Mouse (Mus musculus): Measurements from ENCODE around the gene Zfp935. TPM values are rescaled to one million over a fixed set of nuclear protein-coding genes. Genes with fewer than 3 reads are reported as not detected.
"Not testable (repeated sequence)": the region's sequence is repeated elsewhere in the genome, so short reads cannot be mapped to it uniquely, and the experiment has no call there.

Gene Zfp935
- polyA plus RNA-seq (2014; fragmentation: Nextera tagmentation; extraction: Ambion mirVana), result not detected in 2 replicates

DNA sequence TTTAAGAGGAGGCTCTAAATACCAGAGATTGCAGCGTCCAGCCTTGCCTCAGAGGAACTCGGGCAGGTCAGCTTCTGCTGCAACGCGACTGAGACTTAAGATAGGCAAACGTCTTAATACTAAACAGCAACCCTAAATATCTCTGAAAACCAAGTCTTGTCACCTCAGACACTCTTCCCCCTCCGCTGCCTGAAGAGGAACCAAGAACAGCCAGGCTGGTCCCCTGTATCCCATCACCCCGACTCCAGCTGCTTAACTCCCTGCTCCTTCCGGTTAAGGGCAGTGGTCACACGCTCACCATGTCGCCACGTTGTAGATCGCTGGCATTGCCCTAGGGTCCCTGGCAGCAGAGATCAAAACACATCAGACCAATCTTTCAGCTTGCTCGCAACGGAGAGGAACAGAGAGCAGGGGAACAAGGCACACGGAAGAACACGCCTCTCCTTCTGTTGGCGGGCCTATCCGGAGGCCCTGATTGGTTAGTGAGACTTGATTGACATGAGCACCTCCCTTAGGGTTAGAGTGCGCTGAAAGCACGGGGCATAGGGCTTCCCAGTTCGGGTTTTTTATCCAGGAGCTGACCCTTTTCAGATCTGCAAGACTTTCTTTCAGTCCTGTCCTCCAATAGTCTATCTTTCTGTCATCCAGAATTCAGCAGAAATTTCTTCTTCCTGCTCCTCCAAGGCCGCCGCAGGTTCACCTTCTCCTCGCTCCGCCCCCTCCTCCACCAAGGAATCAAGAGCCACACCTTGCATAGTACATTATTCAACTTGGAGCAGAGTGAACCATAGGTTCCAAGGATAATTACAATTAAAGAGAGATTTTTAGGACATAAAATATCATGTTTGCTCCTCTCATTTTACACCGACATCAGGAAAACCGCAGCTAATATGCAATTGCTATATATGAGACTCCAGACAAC is at the start of gene Zfp935:
TSS of gene Zfp935 (minus strand) at position 323 of the 922 bp plus-strand sequence.
- H3K9ac ChIP-seq (ENCODE audit: low read length), result peak within 1 kb of the TSS; percentile 54
- not testable (repeated sequence) for H3K4me1 ChIP-seq (ENCODE audit: control insufficient read depth, insufficient read depth, low read length); H3K9me3 ChIP-seq (replicated peaks; ENCODE audit: control insufficient read depth, low read length); H3K27me3 ChIP-seq (replicated peaks; ENCODE audit: control insufficient read depth, insufficient read depth, low read length); H3K27ac ChIP-seq (ENCODE audit: low read depth, low read length); H3K36me3 ChIP-seq (ENCODE audit: control insufficient read depth, insufficient read depth, low read length)
- peak within 1 kb of the TSS; percentile 37; the same call in 1 of the 2 replicates for H3K4me2 ChIP-seq (ENCODE audit: low read length)
- 2% methylated on average over 25 of the region's 27 CpGs for WGBS
- peak within 1 kb of the TSS; percentile 35 for H3K4me3 ChIP-seq (ENCODE audit: low read depth, low read length)
- ATAC-seq (peak; percentile 48; the same call in 1 of the 2 replicates), DNase-seq (ENCODE audit: low spot score) (peak; percentile 4)

DNA sequence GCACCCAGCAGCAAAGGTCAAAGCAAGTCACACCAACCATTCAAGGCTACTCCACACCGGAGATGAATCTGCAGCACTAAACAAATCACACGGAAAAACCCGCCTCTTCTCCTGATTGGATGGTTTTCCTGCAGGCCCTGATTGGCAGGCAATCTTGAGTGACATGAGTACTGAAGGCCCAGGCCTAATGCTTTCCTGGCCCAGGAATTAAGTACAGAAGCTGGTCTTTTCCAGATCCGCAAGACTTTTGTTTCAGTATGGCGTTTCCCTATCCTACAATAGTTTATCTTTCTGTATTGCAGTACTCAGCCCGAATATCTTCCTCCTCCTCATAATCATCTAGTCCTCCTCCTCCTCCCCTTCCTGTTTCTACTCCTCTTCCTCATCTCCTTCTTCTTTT is 12.8 kb upstream of the Zfp935 start, which contains the start of gene Zfp934:
TSS of gene Zfp934 (minus strand) at position 101 of the 400 bp plus-strand sequence.
- not testable (repeated sequence) for H3K9me3 ChIP-seq (replicated peaks; ENCODE audit: control insufficient read depth, low read length); H3K27me3 ChIP-seq (replicated peaks; ENCODE audit: control insufficient read depth, insufficient read depth, low read length); DNase-seq (ENCODE audit: low spot score); H3K9ac ChIP-seq (ENCODE audit: low read length); H3K4me3 ChIP-seq (ENCODE audit: low read depth, low read length); H3K4me2 ChIP-seq (ENCODE audit: low read length); ATAC-seq; H3K36me3 ChIP-seq (ENCODE audit: control insufficient read depth, insufficient read depth, low read length); H3K4me1 ChIP-seq (ENCODE audit: control insufficient read depth, insufficient read depth, low read length); H3K27ac ChIP-seq (ENCODE audit: low read depth, low read length)
- 90% methylated on average over 3 of the region's 6 CpGs for WGBS

DNA sequence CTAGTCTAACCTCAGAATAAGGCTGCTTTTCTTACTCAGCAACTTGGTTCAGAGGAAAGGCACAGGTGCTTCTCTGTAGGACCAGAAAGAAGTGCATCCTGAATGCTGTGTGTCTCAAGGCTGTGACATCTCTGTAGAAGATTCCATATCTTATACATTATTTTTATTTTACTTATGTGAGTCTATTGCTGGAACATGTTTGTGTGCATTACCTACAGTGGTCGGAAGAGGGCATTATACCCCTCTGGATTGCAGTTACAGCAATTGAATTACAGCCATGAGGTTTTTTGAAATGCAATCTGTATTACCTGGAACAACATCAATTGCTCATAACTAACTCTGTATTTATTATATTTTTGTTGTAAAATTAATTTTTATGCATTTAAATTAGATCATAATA is 3.4 kb upstream of the Zfp935 start:
- not testable (repeated sequence) for H3K9me3 ChIP-seq (replicated peaks; ENCODE audit: control insufficient read depth, low read length); H3K4me1 ChIP-seq (ENCODE audit: control insufficient read depth, insufficient read depth, low read length); H3K27me3 ChIP-seq (replicated peaks; ENCODE audit: control insufficient read depth, insufficient read depth, low read length); H3K4me2 ChIP-seq (ENCODE audit: low read length); H3K36me3 ChIP-seq (ENCODE audit: control insufficient read depth, insufficient read depth, low read length); H3K9ac ChIP-seq (ENCODE audit: low read length); H3K27ac ChIP-seq (ENCODE audit: low read depth, low read length); H3K4me3 ChIP-seq (ENCODE audit: low read depth, low read length); ATAC-seq; DNase-seq (ENCODE audit: low spot score)
- WGBS, result 30% methylated on average over 1 of the region's 1 CpGs

DNA sequence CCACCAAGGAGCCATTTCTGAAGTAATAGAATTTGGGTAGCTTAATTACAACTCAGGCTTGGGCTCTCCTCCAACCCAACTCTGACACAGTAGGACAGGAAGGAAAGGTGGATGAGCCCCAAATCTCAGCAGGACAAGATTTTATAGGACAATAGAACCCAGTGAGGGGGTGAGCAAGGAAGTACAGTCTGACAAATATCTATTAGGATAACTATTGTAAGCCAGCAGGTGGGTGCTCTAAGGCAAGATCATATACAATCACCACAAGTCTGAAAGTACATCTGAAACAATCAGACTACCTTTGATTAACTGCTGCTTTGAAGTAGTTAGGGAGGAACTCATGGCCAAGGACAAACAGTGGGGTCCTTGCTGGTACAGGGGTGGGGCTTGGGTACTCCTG is 28.2 kb downstream of the Zfp935 start:
- H3K36me3 ChIP-seq (ENCODE audit: control insufficient read depth, insufficient read depth, low read length); H3K27me3 ChIP-seq (replicated peaks; ENCODE audit: control insufficient read depth, insufficient read depth, low read length); H3K4me1 ChIP-seq (ENCODE audit: control insufficient read depth, insufficient read depth, low read length); H3K9me3 ChIP-seq (replicated peaks; ENCODE audit: control insufficient read depth, low read length); H3K9ac ChIP-seq (ENCODE audit: low read length); H3K27ac ChIP-seq (ENCODE audit: low read depth, low read length); DNase-seq (ENCODE audit: low spot score); H3K4me3 ChIP-seq (ENCODE audit: low read depth, low read length); ATAC-seq; H3K4me2 ChIP-seq (ENCODE audit: low read length): not testable (repeated sequence)

DNA sequence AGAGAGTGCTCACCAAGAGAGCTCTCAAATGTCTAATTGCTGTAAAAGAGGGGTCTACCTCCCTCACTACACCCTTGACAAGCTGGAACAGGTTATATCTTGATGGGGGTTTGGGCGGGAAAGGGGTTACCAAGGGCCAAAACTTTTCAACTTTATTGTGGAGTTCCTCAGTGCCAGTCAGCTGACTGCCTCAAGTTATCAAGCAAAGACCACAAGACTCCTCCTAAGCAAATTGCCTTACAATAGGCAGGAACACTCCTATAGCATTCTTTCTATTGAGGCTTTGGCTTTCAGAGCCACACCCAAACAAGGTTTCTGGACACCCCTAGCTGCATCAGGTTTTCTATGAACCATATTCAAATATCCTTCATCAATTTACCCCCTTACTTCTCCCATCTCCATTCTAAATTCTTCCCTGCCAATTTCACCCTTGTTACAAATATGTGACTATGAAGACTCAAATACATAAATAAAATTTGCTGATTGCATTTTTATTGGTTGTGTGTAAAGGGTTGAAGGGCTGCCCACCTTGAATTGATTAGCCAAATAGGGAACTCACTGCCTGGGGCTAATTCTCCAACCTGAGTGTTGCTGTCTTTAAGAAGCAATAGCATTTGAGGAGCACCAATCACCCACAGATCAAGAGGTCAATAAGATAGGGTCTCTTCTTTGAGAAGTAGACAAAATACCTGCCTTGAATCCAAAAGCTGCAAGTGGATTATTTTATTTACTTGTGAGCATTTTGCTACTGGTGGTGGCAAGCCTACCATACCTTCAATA is 47.5 kb downstream of the Zfp935 start:
- not testable (repeated sequence) for H3K27ac ChIP-seq (ENCODE audit: low read depth, low read length); ATAC-seq

DNA sequence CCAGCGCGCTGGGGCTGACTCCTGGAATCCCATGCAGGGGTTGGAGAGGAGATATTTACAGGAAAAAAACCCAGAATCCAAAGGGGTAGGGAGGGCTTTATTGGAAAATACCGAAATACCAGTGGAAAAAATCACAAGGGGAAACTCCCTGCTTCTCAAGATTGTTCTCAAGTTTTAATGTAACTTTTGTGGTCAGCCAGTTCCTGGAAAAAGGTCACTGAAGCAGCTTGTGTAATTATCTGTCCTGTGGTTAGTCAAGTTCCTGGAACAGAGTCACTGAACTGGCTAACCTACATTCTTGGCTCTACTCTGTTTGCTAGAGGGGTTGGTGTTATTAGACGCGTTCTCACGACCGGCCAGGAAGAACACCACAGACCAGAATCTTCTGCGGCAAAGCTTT is 85.7 kb downstream of the Zfp935 start:
- DNase-seq (ENCODE audit: low spot score); H3K27ac ChIP-seq (ENCODE audit: low read depth, low read length); H3K4me1 ChIP-seq (ENCODE audit: control insufficient read depth, insufficient read depth, low read length); H3K36me3 ChIP-seq (ENCODE audit: control insufficient read depth, insufficient read depth, low read length); H3K4me2 ChIP-seq (ENCODE audit: low read length); H3K4me3 ChIP-seq (ENCODE audit: low read depth, low read length); H3K9ac ChIP-seq (ENCODE audit: low read length); ATAC-seq; H3K27me3 ChIP-seq (replicated peaks; ENCODE audit: control insufficient read depth, insufficient read depth, low read length); H3K9me3 ChIP-seq (replicated peaks; ENCODE audit: control insufficient read depth, low read length): not testable (repeated sequence)
- WGBS, result 91% methylated on average over 8 of the region's 8 CpGs

More for the DNA sequence above, 47.5 kb downstream of the Zfp935 start:
- H3K9me3 ChIP-seq (replicated peaks; ENCODE audit: control insufficient read depth, low read length); H3K27me3 ChIP-seq (replicated peaks; ENCODE audit: control insufficient read depth, insufficient read depth, low read length); H3K9ac ChIP-seq (ENCODE audit: low read length); H3K4me3 ChIP-seq (ENCODE audit: low read depth, low read length); H3K4me1 ChIP-seq (ENCODE audit: control insufficient read depth, insufficient read depth, low read length); DNase-seq (ENCODE audit: low spot score); H3K4me2 ChIP-seq (ENCODE audit: low read length); H3K36me3 ChIP-seq (ENCODE audit: control insufficient read depth, insufficient read depth, low read length): not testable (repeated sequence)
- WGBS, result 86% methylated on average over 1 of the region's 1 CpGs

DNA sequence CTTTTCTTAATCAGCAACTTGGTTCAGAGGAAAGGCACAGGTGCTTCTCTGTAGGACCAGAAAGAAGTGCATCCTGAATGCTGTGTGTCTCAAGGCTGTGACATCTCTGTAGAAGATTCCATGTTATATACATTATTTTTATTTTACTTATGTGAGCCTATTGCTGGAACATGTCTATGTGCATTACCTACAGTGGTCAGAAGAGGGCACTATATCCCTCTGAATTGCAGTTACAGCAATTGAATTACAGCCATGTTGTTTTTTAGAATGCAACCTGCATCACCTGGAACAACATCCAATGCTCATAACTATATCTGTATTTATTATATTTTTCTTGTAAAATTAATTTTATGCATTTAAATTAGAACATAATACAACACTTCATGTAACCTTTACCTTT is 88.4 kb downstream of the Zfp935 start:
- DNase-seq (ENCODE audit: low spot score), result peak; percentile 51
- H3K9me3 ChIP-seq (replicated peaks; ENCODE audit: control insufficient read depth, low read length); H3K4me1 ChIP-seq (ENCODE audit: control insufficient read depth, insufficient read depth, low read length); H3K4me3 ChIP-seq (ENCODE audit: low read depth, low read length); H3K36me3 ChIP-seq (ENCODE audit: control insufficient read depth, insufficient read depth, low read length); H3K27ac ChIP-seq (ENCODE audit: low read depth, low read length); H3K27me3 ChIP-seq (replicated peaks; ENCODE audit: control insufficient read depth, insufficient read depth, low read length); H3K9ac ChIP-seq (ENCODE audit: low read length); H3K4me2 ChIP-seq (ENCODE audit: low read length); ATAC-seq: not testable (repeated sequence)

DNA sequence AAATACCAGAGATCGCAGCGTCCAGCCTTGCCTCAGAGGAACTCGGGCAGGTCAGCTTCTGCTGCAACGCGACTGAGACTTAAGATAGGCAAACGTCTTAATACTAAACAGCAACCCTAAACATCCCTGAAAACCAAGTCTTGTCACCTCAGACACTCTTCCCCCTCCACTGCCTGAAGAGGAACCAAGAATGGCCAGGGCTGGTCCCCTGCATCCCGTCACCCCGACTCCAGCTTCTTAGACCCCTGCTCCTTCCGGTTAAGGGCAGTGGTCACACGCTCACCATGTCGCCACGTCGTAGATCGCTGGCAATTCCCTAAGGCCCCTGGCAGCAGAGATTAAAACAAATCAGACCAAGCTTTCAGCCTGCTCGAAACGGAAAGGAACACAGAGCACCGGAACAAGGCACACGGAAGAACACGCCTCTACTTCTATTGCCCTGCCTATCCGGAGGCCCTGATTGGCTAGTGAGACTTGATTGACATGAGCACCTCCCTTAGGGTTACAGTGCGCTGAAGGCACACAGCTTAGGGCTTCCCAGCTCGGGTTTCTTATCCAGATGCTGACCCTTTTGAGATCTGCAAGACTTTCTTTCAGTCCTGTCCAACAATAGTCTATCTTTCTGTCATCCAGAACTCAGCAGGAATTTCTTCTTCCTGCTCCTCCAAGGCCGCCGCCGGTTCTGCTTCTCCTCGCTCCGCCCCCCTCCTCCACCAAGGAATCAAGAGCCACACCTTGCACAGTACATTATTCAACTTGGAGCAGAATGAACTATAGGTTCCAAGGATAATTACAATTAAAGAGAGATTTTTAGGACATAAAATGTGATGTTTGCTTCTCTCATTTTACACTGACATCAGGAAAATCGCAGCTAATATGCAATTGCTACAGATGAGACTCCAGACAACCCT is 91.6 kb downstream of the Zfp935 start, which contains the start of gene Gm49359:
TSS of gene Gm49359 (minus strand) at position 409 of the 911 bp plus-strand sequence.
- ATAC-seq (peak; percentile 100), DNase-seq (ENCODE audit: low spot score) (peak; percentile 96)
- 0 out of 2 replicates have a peak within 1 kb of the TSS, but pooled peaks have one; percentile 48 for H3K27ac ChIP-seq (ENCODE audit: low read depth, low read length)
- not testable (repeated sequence) for H3K36me3 ChIP-seq (ENCODE audit: control insufficient read depth, insufficient read depth, low read length); H3K4me1 ChIP-seq (ENCODE audit: control insufficient read depth, insufficient read depth, low read length); H3K27me3 ChIP-seq (replicated peaks; ENCODE audit: control insufficient read depth, insufficient read depth, low read length); H3K9me3 ChIP-seq (replicated peaks; ENCODE audit: control insufficient read depth, low read length)
- peak within 1 kb of the TSS; percentile 36 for H3K4me2 ChIP-seq (ENCODE audit: low read length)
- peak within 1 kb of the TSS; percentile 54 for H3K4me3 ChIP-seq (ENCODE audit: low read depth, low read length)
- 2% methylated on average over 28 of the region's 28 CpGs for WGBS
- peak within 1 kb of the TSS; percentile 73 for H3K9ac ChIP-seq (ENCODE audit: low read length)

Measured in forebrain, embryonic 14.5 days (tissue).